Mouse (Mus musculus) thymus, postnatal 10 days (tissue): ENCODE data around the gene Ccdc13.

ENCODE experiments used
- DNase-seq, 2 experiments: peaks; one replicate each; pipeline ENCODE4 v3.0.0; 2021; ENCODE audit warnings: low spot score in 2 of 2

The Ccdc13 gene

GRCm38 (mm10) chr9:121846526-121847118, 7.4 kb upstream of the Ccdc13 start:
- DNase-seq = peak in 1 of 2 experiments; percentile 48

DNA sequence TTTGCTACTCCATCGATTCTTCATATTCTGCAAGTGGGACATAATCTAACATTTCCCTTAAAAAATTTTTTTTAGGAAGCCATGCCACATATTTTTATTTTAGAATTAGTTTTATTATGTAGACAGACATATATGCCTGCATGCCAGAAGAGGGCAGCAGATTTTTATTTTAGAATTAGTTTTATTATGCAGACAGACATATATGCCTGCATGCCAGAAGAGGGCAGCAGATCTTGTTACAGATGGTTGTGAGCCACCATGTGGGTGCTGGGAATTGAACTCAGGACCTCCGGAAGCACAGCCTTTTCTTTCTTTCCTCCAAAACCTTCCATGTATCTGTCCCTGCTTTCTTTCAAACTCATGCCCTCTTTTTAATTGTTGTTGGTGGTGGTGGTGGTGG, 3.7 kb upstream of the Ccdc13 start:
- no peak for DNase-seq

GRCm38 (mm10) chr9:121839622-121839965, 333 bp upstream of the Ccdc13 start:
- no peak for DNase-seq

GRCm38 (mm10) chr9:121838008-121838407, 1.3 kb downstream of the Ccdc13 start:
- no peak for DNase-seq

GRCm38 (mm10) chr9:121833825-121834224, 5.4 kb downstream of the Ccdc13 start:
- no peak for DNase-seq

GRCm38 (mm10) chr9:121830956-121831293, 8.3 kb downstream of the Ccdc13 start:
- DNase-seq = peak; percentile 43 to 80

- DNase-seq = peak; percentile 18 to 58
Observed at GRCm38 (mm10) chr9:121830243-121830955, 8.9 kb downstream of the Ccdc13 start.

DNA sequence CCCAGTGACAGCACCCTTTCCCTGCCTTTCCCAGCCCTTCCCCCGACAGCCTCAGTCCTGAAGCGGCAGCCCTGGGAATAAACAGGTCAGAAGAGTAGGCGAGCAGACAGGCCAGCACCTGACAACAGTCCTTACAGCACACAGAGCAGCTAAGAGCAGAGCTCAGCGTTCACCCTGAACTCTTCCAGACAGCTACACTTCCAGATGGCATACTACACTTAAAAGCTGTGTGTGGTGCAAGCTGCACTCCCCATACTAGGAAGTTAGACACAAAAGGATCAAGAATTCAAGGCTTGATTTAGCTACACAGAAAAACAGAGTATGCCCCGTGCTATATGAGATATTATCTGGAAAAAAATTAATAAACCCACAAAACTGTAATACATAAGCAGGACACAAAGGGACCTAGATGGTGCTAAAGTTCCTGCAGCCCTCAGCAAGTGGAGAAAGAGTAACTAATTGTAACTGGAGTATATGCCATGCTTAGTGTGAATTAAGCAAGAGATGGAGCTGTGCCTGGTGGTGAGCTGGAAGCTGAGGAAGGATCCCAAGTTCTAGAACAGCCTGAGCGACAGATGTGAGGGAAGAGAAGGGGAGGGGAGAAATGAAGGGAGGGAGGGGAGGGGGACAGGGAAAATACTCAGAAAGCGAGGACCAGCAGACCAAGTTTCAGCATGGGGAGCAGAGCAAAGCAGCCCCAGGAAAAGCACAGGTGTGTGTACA, 9.8 kb downstream of the Ccdc13 start:
- DNase-seq = no peak

DNA sequence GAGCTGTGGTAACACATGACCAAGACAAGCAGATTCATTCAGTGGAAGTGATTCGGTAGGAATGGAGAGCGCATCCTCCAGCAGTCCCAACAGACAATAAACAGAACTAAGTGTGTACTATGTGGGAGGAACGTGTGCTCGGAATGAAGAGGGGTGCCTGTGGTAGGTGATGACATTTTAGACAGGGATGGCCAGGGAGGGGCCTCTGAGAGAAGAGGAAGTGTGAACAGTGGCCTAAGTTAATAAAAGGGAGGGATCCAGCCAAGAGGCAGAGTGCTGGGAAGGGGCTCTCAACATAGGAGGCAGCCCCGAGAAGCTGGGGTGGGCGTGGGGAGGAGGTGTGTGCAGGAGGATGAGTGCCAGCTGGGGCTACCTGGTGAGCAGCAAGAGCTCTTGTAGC, 10.9 kb downstream of the Ccdc13 start:
- no peak for DNase-seq

GRCm38 (mm10) chr9:121826356-121826755, 12.9 kb downstream of the Ccdc13 start:
- no peak for DNase-seq

- DNase-seq = no peak
Observed at GRCm38 (mm10) chr9:121823991-121824390, 15.3 kb downstream of the Ccdc13 start.

DNA sequence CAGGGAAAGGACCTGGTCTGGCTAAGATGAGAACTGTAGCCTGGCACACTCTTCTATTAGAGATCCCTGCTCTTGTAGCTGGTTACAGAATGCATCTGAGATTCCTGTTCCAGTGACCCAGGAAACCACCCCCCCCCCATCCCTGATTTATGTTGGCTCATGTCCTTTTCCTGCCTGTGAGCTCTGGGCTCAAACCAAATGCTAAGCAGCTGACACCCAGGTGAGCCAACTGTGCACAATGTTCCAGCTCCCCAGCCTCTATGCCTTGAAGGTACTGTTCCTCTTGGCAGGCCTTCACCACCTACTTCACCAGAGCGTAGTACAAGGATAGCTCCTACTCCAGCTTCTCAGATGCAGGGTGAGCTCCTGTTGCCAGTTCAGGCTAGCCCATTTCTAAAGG, 16.2 kb downstream of the Ccdc13 start:
- no peak for DNase-seq

GRCm38 (mm10) chr9:121822585-121822991, 16.7 kb downstream of the Ccdc13 start:
- DNase-seq = no peak

DNA sequence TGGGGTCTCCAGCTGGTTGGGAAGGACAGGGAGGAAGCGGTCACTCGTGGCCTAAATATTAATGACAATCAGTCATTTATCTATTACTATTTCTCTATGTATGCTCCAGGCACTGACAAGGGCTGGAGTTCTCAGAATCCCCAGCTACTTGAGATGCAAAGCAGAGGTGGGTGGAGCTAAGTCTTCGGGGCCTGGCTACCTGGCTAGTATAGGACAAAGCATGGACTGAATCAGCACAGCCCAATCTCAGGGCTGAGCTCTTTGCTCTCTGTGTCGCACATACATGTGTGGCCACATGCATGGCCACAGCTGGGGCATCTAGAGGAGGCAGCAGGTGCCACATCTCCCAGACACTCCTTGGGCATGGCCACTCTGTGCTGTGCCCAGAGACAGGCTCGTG, 18.5 kb downstream of the Ccdc13 start:
- DNase-seq = no peak

- DNase-seq = no peak
Observed at GRCm38 (mm10) chr9:121819771-121820471, 19.3 kb downstream of the Ccdc13 start.

DNA sequence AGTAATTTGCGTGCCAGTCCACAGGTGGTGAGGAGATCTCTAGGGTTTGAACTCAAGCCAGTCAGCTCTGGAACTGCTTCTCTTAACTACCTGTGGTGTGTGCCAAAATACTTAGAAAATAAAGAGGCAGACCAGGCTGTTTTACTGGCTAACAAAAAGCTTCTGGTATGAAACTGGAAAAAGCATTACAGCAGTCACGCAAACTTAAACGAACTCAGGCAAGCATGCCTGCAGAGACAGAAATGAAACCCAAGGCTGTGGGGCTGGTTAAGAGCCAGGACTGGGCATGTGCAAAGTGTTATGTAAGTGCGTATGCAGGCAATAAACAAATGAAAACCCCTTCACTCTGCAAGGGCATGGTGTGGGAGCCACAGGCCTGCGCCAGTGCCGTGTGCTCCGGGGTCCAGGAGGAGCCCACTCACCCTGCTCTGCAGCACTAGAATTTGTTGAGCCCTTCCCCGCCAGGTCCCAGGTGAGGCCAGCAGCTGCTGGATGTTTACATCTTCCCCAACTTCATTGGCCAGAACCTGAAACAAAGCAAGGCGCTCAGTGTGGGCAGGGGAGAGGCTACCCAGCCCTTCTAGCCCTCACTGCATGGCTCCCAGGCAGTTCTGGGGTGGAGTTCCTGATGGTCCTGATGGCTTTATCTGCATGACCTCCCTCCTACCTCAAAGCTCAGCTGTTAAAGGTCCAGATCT, 20.0 kb downstream of the Ccdc13 start:
- DNase-seq = no peak

DNA sequence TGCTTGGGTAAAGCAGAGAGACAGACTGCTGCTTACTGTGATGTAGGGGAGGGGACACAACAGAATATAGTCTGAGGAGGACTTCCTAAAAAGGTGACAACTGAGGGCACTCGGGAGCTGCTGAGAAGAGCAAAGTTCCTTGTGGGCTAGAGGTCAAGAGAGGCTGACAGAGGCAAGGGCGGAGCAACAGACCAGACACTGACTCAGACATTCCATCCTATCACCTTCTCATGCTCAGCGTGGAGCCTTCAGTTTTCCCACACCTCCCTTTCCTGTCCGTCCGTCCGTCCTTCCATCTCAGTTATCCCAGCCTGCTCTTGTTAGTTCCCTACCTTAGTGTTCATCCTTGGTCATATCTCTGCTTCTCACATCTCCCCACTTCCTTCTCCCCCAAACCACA, 24.1 kb downstream of the Ccdc13 start:
- DNase-seq = no peak

- no peak for DNase-seq
Observed at GRCm38 (mm10) chr9:121810081-121810821, 29.0 kb downstream of the Ccdc13 start.

DNA sequence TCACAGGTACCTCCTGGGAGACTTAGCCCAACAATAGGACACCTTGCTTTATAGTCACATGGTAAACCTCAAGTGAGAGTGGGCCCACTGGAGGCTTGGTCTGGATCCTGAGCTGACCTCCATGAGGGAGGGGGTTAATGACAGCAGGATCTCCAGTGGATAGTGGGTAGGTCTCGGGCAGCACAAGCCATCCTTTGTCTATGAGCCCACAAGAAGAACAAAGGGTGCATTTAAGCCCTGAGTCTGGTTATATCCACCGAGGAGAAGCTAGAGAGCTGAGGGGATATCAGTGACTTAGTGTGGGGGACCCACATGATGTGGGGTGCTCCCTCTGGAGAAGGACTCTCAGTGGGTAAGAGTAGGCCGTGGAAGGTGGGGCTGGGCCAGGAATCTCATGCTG, 30.8 kb downstream of the Ccdc13 start:
- DNase-seq = no peak

- DNase-seq = no peak
Observed at GRCm38 (mm10) chr9:121807947-121808346, 31.3 kb downstream of the Ccdc13 start.

GRCm38 (mm10) chr9:121807546-121807945, 31.7 kb downstream of the Ccdc13 start:
- no peak for DNase-seq
